Mouse (Mus musculus) v-Abl transformed pro-B cells (cell line): ENCODE results near the gene Zbtb18.

Experiments
- in situ Hi-C, 2 experiments: fragments of 400-800 bp; cut with MboI; formaldehyde crosslinking; loops; one replicate each; pipeline ENCODE4 v1.15.1; 2025; ENCODE audit not compliant: unreplicated experiment in 2 of 2

Gene Zbtb18

DNA sequence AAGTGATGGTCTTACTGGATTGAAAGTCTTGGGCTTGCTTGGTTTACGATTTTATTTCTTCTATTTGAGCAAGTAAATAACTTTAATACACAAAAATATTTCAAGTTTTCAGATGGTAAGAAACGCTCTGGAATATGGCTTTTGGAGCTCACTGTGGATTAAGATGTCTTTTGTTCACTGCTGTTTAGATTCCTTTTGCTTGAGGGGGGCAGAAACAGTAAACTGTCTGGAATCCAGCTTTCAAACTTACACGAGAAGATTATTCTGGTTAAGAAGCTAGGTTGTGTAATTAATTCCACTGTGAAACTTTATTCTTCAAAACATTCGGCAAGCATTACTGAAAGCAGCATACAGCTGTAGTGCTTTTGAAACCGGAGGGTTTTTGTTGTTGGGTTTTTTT lies 2.8 kb downstream of the Zbtb18 start:
- in situ Hi-C loops = loop anchor here in 1 of 2 experiments (10.0 to 25.0 kb wide), 3 partner anchors 190 to 892 kb away; partner anchors contain the start of genes Adss, Akt3 and Hnrnpu

DNA sequence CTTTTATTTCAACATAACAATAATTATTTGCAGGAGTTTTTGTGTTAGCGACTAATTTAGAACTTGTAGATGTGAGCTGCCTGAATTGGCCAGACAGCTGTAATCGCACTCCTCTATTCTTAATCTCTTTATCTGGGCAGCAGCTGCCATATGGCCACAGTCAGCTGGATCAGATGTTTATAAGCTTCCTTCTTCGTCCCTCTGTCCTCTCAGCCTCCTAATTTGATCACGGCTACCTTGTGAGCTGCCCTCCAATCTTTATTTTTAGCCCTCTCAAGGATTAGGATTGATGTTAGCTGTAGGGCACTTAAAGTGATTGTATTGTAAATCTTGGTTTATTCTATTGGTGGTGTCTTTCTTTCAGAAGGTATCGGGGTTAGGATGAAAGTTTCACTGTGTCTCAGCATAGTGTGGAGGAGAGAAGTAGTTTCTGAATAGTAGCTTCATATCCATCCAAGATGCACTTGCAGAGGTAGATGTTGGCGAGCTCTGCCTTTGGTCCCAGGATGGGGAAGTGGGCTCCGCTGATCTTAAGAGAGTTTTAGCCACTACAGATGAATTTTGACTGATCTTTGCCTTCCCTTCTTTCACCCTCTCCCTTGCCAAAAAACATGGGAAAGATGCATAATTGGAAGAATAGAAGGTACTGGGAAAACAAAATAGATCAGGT lies 3.4 kb downstream of the Zbtb18 start:
- in situ Hi-C loops = loop anchor here in 1 of 2 experiments (10.0 to 25.0 kb wide), 3 partner anchors 191 to 892 kb away; partner anchors contain the start of genes Adss, Akt3 and Hnrnpu

DNA sequence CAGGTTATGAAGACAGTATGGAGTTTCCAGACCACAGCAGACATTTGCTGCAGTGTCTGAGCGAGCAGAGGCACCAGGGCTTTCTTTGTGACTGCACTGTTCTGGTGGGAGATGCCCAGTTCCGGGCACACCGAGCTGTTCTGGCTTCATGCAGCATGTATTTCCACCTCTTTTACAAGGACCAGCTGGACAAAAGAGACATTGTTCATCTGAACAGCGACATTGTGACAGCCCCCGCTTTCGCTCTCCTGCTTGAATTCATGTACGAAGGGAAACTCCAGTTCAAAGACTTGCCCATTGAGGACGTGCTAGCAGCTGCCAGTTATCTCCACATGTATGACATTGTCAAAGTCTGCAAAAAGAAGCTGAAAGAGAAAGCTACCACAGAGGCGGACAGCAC lies 4.9 kb downstream of the Zbtb18 start:
- in situ Hi-C loops = loop anchor here in 1 of 2 experiments (10.0 to 25.0 kb wide), 3 partner anchors 192 to 890 kb away; partner anchors contain the start of genes Adss, Akt3 and Hnrnpu

DNA sequence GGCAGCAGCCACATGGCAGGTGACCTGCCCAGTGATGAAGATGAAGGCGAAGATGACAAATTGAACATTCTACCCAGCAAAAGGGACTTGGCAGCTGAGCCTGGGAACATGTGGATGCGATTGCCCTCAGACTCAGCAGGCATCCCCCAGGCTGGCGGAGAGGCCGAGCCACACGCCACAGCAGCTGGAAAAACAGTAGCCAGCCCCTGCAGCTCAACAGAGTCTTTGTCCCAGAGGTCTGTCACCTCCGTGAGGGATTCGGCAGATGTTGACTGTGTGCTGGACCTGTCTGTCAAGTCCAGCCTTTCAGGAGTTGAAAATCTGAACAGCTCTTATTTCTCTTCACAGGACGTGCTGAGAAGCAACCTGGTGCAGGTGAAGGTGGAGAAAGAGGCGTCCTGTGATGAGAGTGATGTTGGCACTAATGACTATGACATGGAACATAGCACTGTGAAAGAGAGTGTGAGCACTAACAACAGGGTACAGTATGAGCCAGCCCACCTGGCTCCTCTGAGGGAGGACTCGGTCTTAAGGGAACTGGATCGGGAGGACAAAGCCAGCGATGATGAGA lies 5.5 kb downstream of the Zbtb18 start:
- in situ Hi-C loops = loop anchor here in 1 of 2 experiments (10.0 to 25.0 kb wide), 3 partner anchors 193 to 890 kb away; partner anchors contain the start of genes Adss, Akt3 and Hnrnpu

DNA sequence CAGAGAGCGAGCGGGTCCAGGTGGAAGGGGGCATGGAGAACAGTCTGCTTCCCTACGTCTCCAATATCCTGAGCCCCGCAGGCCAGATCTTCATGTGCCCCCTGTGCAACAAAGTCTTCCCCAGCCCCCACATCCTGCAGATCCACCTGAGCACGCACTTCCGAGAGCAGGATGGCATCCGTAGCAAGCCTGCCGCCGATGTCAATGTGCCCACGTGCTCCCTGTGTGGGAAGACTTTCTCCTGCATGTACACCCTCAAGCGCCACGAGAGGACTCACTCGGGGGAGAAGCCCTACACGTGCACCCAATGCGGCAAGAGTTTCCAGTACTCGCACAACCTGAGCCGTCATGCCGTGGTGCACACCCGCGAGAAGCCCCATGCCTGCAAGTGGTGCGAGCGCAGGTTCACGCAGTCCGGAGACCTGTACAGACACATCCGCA lies 6.0 kb downstream of the Zbtb18 start:
- in situ Hi-C loops = loop anchor here in 1 of 2 experiments (10.0 to 25.0 kb wide), 3 partner anchors 193 to 889 kb away; partner anchors contain the start of genes Adss, Akt3 and Hnrnpu

DNA sequence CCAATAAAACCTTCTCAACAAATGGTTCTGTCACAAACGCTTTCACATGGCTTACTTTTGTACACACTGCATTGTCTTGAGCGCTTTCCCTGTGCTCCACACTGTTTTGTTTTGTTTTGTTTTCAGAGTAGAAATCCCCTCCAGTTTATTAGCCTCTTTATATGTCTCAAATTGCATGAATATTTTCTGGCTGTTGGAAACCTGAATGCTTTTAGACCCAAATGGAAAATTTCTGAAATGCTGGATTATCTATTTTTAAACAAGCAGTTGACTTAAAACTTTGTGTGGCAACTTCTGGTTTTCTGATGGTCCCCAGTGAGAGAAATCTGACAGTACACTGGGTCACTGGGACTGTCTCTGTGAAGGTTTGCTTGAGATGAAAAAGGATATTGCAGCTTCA lies 6.8 kb downstream of the Zbtb18 start:
- in situ Hi-C loops = loop anchor here in 1 of 2 experiments (10.0 to 25.0 kb wide), 3 partner anchors 194 to 888 kb away; partner anchors contain the start of genes Adss, Akt3 and Hnrnpu

DNA sequence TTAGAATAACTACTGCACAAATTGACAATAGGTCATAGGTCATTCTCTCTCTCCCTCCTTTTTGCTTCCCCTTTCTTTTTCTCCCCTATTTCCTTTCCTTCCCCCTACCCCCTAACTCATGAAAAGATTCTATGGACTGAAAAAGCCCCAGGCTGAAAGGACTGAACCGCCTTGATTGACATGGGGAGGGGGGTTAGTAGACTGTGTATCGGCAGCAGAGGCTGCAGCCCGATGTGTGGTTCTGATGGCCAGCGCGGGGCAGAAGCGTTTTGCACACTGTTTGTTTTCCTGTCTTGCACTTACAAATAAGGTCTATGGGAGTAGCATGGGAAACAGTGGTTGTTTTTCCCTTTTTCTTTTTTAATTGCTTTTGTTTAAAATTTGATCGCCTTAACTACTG lies 7.7 kb downstream of the Zbtb18 start:
- in situ Hi-C loops = loop anchor here in 1 of 2 experiments (10.0 to 25.0 kb wide), 4 partner anchors 195 to 1813 kb away; partner anchors contain the start of genes Adss, Akt3, Fh1 and Hnrnpu

DNA sequence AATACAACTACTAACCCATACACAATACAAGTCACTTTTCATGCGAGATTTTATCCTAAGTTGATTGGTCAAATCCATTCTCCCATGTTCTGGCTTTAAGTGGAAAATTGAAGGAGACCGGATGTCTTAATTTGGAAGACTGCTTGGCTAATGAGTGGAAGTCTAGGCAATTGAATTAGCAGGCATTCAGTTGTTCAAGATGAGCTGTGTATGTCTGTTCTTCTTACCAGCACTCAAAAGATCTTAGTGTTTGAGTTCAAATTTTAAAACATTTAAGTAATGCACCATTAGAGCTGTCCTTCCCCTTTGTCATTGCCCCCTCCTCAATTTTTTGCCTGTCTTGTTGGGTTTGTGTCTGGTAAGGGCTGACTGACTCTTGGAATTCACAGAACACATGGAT lies 8.9 kb downstream of the Zbtb18 start:
- in situ Hi-C loops = loop anchor here in 1 of 2 experiments (25.0 kb wide), 1 partner anchor 1814 kb away; the partner anchor contains the start of gene Fh1

DNA sequence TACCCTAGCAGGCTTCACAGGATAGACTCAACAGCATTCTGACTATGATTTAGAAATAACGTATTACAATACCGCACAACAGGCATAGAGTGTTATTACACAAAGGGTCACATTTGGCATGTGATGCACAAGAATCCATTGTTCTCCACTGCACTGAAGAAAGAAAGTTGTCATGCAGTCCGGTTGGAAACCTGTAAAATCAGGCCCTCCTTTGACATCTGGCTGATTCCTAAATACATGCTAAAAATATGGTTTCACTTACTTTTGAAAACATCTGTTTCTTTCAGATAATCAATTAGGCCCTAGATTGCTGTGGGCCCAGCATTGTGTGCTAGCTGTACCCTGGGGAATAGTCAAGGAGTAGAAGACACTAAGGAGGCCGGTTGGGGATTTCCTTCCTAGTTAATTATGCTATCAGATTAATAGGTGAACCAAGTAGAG lies 9.9 kb downstream of the Zbtb18 start:
- in situ Hi-C loops = loop anchor here in 1 of 2 experiments (25.0 kb wide), 1 partner anchor 1815 kb away; the partner anchor contains the start of gene Fh1

DNA sequence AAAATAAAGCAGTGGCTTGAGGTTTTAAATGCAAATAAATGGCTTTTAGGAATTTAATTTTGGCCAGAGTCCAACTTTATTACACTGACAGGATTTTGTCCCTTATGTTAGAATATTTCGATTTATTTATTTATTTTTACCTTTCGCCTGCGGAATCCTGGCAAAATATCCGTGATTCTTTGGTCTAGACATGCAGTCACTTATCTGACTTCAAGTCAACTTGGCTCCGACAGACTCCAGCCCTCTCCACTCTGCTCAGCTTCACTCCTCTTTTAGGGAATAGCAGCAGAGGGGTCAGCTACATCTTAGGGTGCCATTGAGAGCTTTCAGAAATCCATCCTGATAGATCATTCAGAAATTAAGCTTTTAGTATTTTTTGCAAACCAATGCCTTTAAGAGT lies 10.8 kb downstream of the Zbtb18 start:
- in situ Hi-C loops = loop anchor here in 1 of 2 experiments (25.0 kb wide), 1 partner anchor 1816 kb away; the partner anchor contains the start of gene Fh1

DNA sequence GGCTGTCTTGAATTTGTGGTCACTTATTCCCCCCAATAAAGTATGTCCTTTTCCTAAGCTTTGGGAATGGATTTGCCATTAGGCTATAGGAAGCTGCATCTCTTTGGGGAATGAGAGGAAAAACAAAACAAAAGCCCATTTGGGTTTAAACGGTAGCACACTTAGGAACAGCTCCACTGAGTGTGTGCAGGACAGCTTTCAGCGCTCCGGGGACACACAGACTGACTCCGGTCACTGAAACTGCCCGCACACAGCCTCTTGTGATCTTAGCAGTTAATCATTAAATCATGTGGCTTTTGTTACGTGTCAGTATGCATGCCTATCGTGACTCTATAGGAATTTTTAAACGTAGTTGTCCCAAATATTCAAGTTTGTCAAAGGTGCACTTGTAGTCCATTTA lies 11.7 kb downstream of the Zbtb18 start:
- in situ Hi-C loops = loop anchor here in 1 of 2 experiments (25.0 kb wide), 1 partner anchor 1817 kb away; the partner anchor contains the start of gene Fh1

DNA sequence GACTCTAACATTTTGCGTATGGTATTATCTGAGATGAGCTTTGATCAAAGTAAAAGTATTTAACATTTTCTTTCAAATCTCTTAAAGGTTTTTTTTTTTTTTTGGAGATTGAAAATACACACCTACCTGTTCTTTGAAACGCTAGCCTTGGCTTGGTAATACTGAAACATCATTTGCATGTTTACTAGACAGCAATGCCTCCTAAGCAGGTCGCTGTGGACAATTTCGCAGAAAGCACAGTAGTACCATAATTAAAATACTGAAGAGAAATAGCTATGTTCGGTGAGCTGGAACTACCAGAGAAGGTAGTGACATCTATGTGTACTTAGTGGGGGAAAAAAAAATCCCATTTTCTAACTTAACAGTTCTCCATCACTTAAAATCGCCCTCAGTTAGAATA lies 12.3 kb downstream of the Zbtb18 start:
- in situ Hi-C loops = loop anchor here in 1 of 2 experiments (25.0 kb wide), 1 partner anchor 1817 kb away; the partner anchor contains the start of gene Fh1

DNA sequence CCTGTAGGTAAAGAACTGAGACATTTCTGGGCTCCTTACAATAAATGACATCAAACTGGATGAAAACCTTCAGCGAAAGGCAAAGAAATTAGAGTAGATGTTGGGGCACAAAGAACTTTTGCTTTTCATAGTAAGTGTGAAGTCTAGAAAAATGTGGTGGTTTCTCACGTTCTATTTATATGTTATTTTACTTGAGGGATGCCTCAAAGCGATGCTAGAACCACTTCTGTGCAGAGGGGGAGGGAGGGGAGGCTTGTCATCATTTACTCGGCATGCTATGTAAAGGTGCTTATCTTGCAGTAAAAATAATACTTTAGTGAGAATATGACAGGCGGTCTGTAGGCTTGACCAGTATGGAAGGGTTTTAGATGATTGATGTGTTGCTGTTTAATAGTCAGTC lies 13.3 kb downstream of the Zbtb18 start:
- in situ Hi-C loops = loop anchor here in 1 of 2 experiments (25.0 kb wide), 1 partner anchor 1818 kb away; the partner anchor contains the start of gene Fh1

DNA sequence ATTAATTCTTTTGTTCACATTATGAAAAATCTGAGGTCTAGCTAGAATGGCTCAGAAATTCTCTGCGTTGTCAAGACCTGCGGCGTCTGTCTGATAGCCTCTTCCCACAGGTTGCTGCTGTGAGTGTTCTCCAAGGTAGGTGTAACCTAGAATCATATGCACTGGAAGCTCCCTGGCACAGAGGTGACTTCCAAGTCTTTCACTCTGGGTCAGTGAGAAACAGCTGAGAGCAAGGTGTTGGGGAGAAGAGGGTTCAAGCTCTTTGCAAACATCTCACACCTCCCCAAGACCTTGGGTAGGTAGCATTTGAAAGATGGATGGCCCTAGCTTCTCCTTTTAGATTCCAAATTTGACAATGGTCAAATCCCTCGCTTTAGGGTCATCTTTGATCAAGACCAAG lies 14.1 kb downstream of the Zbtb18 start:
- in situ Hi-C loops = loop anchor here in 1 of 2 experiments (25.0 kb wide), 1 partner anchor 1819 kb away; the partner anchor contains the start of gene Fh1

DNA sequence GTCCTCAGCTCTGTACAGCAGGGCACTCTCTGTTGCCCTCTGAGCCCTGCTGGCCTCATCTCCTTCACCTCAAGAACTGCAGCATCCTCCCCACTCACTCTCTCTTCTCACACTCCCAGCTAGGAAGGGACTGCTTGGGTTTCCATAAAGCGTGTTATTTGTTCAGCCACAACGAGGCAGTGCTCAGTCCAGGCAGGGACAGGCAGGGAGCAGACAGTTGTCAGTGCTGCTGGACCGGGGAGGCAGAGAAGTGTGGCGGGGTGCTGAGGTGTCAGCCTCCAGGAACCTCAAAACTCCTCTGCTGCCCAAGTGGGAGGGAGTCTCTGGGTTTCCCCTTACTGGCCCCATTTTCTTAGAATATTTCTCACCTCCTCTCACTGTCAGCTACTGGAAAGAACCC lies 14.6 kb downstream of the Zbtb18 start:
- in situ Hi-C loops = loop anchor here in 1 of 2 experiments (25.0 kb wide), 1 partner anchor 1819 kb away; the partner anchor contains the start of gene Fh1

DNA sequence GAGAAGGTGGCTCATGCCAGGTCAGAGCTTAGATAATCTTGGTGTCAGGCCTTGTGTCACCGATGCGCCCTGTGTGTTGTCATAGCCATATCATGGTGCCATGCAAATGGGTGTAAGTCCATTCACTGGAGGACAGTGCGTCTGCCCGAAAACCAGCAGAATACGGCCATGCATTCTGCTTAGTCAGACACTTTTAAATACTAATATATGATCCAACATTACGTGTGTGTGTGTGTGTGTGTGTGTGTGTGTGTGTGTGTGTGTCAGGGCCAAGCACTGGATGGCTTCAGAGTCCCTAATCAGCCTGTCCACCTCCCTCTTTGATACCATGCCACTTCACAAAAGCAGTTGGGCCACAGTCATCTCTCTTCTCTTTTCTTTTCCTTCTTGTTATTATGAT lies 15.8 kb downstream of the Zbtb18 start:
- in situ Hi-C loops = loop anchor here in 1 of 2 experiments (25.0 kb wide), 1 partner anchor 1821 kb away; the partner anchor contains the start of gene Fh1

DNA sequence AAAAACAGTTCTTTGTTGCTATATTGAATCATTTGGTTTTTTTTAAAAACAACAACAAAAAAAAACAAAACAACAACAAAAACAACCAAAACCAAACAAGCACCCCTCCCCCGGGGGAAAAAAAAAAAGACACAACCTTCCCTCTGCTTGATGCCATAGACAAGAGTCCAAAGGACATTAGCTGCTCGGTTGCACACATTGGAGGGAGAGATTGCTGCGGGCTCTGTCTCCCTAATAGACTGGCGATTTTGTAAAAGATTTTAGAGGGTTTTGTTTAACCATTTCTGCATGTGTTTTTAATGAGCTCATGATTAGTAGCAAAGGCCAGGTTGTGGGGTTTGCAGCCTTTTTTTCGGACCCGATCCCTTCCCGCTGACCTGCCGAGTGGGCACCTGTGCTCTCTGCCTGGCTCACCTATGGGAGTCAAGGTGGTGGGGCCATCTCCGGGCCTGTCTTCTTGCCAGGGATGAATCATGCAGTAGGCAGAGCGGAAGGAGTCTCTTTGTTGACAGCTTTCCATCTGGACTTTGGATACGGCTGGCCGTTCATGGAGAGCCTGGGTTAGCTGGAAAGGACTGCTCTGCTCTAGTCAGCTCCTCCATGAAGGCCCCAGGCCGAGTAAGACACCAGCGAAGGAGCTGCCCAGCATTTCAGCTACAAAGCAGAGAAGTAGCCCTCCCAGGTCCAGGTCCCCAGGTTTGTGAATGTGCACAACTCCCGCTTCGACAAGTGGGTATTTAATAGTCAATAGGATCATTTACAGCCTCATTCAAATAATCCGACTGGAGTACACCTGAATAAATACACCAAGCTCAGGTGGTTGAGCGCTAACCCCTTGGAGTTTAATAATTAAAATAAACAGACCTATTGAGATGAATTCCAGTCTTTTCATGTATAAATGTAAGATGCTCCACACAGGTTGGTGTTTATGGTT lies 16.6 kb downstream of the Zbtb18 start:
- in situ Hi-C loops = loop anchor here in 1 of 2 experiments (25.0 kb wide), 1 partner anchor 1821 kb away; the partner anchor contains the start of gene Fh1

DNA sequence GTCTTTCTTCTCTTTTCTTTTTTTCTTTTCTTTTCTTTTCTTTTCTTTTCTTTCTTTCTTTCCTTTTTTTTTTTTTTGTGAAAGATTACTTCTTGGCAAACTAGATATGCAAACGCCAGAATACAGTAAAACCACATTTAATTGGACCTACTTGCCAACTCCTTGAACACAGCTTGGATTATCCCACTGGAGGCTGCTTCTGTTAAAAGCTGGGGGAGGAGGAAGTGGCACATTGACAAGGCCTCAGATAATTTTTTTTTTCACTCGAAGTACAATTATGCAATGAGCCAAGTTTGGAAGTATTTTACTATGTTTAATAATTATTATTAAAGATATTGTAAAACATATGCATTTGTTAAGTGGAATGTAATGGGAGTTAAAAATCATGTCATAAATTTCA lies 17.4 kb downstream of the Zbtb18 start:
- in situ Hi-C loops = loop anchor here in 1 of 2 experiments (25.0 kb wide), 1 partner anchor 1822 kb away; the partner anchor contains the start of gene Fh1

DNA sequence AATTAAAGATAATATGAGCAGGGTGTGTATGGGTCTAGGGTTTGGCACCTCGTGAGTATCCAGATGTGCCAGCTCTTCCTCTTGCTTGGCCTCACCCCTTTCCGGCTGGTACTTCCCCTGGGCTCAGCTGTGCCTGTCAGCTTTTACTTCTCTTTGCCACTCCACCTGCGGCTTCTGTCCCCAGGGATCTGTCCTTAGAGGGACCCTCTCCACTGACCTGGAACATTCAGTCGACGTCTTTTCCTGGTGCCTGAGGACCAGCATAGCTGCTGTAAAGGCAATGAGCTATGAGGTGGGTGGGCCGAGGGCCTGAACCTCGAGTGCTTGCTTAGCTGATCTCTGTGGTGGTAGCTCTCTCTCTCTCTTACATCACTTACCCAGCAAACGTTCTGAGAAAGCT lies 25.0 kb downstream of the Zbtb18 start:
- in situ Hi-C loops = loop anchor here in 1 of 2 experiments (5.0 to 25.0 kb wide), 3 partner anchors 40 to 1830 kb away; partner anchors contain the start of gene Fh1
